9 mouse cellular contexts compared by ENCODE assay signal in the genomic region with DNA sequence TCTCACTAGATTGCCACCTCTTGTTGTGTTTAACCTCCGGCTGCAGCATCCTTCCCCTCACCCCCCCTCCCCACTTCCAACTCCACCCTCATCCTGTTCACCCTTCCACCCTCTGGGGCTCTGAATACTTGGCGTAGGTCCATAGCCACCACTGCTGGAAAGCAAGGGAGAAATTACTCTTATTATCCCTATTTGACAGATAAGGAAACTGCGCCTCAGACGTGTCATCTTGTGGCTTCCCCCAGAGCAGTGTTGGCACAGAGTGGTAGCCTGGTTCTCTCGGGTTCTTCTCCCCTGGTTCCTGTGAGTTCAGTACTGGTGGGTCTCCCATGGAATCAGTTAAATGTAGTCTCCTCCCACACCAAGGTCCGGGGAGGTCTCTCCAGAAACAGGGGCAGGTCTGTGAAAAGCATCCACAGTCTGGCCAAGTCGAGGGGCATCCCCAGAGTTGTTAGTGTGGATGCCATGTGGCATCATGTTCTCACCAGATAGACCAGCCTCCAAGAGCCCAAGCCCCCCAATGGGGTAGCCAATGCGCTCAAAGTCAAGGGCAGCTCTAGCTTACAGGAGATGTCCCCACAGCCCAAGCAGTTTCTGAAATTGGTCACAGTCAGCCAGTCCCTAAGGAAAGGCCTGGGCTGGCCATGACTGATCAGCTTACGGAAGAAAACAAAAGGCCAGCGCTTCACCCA. TPM values are rescaled to one million over a fixed set of nuclear protein-coding genes. Genes with fewer than 3 reads are reported as not detected.
DNase-seq lines count a peak whose midpoint lies in the region; ATAC-seq lines count a peak whose summit lies in the region.
"Had no signal": no experiment of that assay in that cellular context is flagged by ENCODE, and none has a peak within 500 bp of the region (broad histone marks: within the 10 kb centered on the region; RNA-seq: fewer than 3 reads in every experiment).

No protein-coding gene starts in this region.

- no peak overlapping the region for H3K27ac ChIP-seq in heart, embryonic 14.5 days (replicated peaks in 1 of 2; ENCODE audit: control insufficient read depth in 1 of 2, insufficient read depth in 1 of 2, low read depth in 2 of 2, low read length in 2 of 2)
- H3K27ac ChIP-seq in kidney, embryonic 15.5 days: 0 out of 2 replicates have a peak overlapping the region, but pooled peaks have one; percentile 14
- H3K27ac ChIP-seq in limb, embryonic 10.5 days: no peak overlapping the region

- DNase-seq in heart, postnatal 14 days: no peak
- peak; percentile 32 for DNase-seq in lung, postnatal 14 days
- no peak for DNase-seq in right cerebral cortex, postnatal 10 days (ENCODE audit: low spot score in 2 of 2)
- no peak for DNase-seq in limb, embryonic 10.5 days (ENCODE audit: low spot score)
- DNase-seq: right cerebral cortex, postnatal 14 days had no signal

- H3K27me3 ChIP-seq in heart, embryonic 14.5 days (ENCODE audit: control insufficient read depth, insufficient read depth, low read length): peaks cover 19% of the 10 kb centered on the region
- no peaks in the 10 kb centered on the region for H3K27me3 ChIP-seq in kidney, embryonic 15.5 days
- H3K27me3 ChIP-seq in limb, embryonic 10.5 days (ENCODE audit: low read depth, poor library complexity, severe bottlenecking): no peaks in the 10 kb centered on the region

- no peaks in the 10 kb centered on the region for H3K36me3 ChIP-seq in heart, embryonic 14.5 days (ENCODE audit: control insufficient read depth, insufficient read depth, low read length)
- H3K36me3 ChIP-seq in kidney, embryonic 15.5 days: no peaks in the 10 kb centered on the region
- H3K36me3 ChIP-seq in limb, embryonic 10.5 days: no peaks in the 10 kb centered on the region

- intact Hi-C loops in heart, postnatal 14 days (cut with DNase I): no loop called here

- H3K9ac ChIP-seq in heart, embryonic 14.5 days (ENCODE audit: low read length): no peak overlapping the region
- H3K9ac ChIP-seq in kidney, embryonic 15.5 days: no peak overlapping the region

- WGBS in heart, embryonic 14.5 days: 40% methylated on average over 10 of the region's 10 CpGs
- WGBS in kidney, embryonic 15.5 days: 50% methylated on average over 10 of the region's 10 CpGs
- 67% methylated on average over 10 of the region's 10 CpGs for WGBS in limb, embryonic 10.5 days

- peak overlapping the region; percentile 18; the same call in 1 of the 2 replicates for H3K4me2 ChIP-seq in heart, embryonic 14.5 days (ENCODE audit: low read length)
- H3K4me2 ChIP-seq in kidney, embryonic 15.5 days: no peak overlapping the region

- ATAC-seq in heart, embryonic 14.5 days (ENCODE audit: insufficient number of reproducible peaks, insufficient read depth, low FRiP score, low read depth): no peak
- ATAC-seq in common myeloid progenitor, adult 5-6 weeks (replicated peaks; ENCODE audit: low read depth, poor library complexity, severe bottlenecking): peak; percentile 60
- no peak; the same call in 1 of the 2 replicates for ATAC-seq in kidney, embryonic 15.5 days (replicated peaks; ENCODE audit: low FRiP score)
- ATAC-seq: forebrain, embryonic 16.5 days had no signal

- no peaks in the 10 kb centered on the region for H3K9me3 ChIP-seq in heart, embryonic 14.5 days (ENCODE audit: control insufficient read depth, low read length)
- H3K9me3 ChIP-seq in kidney, embryonic 15.5 days (replicated peaks): no peaks in the 10 kb centered on the region
- no peaks in the 10 kb centered on the region for H3K9me3 ChIP-seq in limb, embryonic 10.5 days (replicated peaks)

- no peak overlapping the region for H3K4me3 ChIP-seq in heart, embryonic 14.5 days (ENCODE audit: control insufficient read depth in 1 of 2, insufficient read depth in 1 of 2, low read depth in 1 of 2, low read length in 2 of 2)
- H3K4me3 ChIP-seq in kidney, embryonic 15.5 days (replicated peaks): no peak overlapping the region
- H3K4me3 ChIP-seq in limb, embryonic 10.5 days: no peak overlapping the region

- H3K4me1 ChIP-seq in heart, embryonic 14.5 days (ENCODE audit: control insufficient read depth in 2 of 2, insufficient read depth in 2 of 2, low read length in 2 of 2): peaks cover 14 to 29% of the 10 kb centered on the region in 2 experiments
- peaks cover 20% of the 10 kb centered on the region for H3K4me1 ChIP-seq in kidney, embryonic 15.5 days
- H3K4me1 ChIP-seq in limb, embryonic 10.5 days: peaks cover 8% of the 10 kb centered on the region

RNA-seq across cellular contexts. Expression of a gene that starts 12.7 kb away (rescaled TPM):
- 0.68 and 0.80 TPM in 2 replicates for polyA plus RNA-seq in heart, embryonic 14.5 days (2014; fragmentation: Nextera tagmentation; extraction: Ambion mirVana)
- 1 to 10 TPM in 1 of 2 experiments, under 1 TPM in 1; 0.66 to 1.7 TPM for total RNA-seq in heart, postnatal 14 days (2021)
- total RNA-seq in common myeloid progenitor, adult 5-6 weeks (2017): 0.64 and 1.0 TPM in 2 replicates
- polyA plus RNA-seq in kidney, embryonic 15.5 days (2015; fragmentation: Nextera tagmentation; extraction: Ambion mirVana): 3.3 and 5.3 TPM in 2 replicates
- 1.2 and 2.2 TPM in 2 replicates for polyA plus RNA-seq in limb, embryonic 10.5 days (2016; fragmentation: Nextera tagmentation; extraction: Ambion mirVana)
